Mouse (Mus musculus) T-cell, adult 66 days (primary cell): Measurements from ENCODE around the gene Impdh2. TPM values are rescaled to one million over a fixed set of nuclear protein-coding genes. Genes with fewer than 3 reads are reported as not detected.

ENCODE experiments used
- total RNA-seq, 2 experiments: library from RNA; stranded (reverse); gene quantifications; 3 replicates in 1 of 2; 4 replicates in 1 of 2; pipeline ENCODE4 v1.2.4; 2023

Gene Impdh2
- 100 to 1,000 TPM; 181 to 194 TPM for total RNA-seq

DNA sequence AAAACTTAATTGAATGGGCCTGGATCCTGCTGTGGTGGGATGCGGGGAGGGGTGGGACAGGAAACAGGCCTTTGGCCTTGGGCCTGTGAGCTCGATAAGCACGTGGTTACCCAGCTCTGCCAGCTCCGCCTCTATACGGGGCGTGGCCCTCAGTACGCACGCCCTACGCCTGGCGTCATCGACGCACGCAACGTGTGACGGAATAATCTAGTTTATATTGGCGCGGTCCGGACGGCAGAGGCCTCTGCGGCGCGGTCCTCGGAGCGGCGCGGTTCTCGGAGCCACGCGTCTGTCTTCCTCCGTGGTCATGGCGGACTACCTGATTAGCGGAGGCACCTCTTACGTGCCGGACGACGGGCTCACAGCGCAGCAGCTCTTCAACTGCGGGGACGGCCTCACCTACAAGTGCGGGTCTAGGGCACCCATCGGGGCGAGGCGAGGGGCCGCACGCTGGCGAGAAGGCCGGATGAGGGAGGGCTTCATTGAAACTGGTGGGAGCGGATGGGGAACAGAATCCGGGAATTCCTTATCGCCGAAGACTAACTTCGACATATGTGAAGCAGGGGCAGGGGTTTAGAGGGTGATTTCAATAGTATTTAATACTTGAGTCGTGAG is at the start of gene Impdh2:
Gene Impdh2, plus strand, starts transcription at position 60 of the 615 bp plus-strand sequence.

GRCm38 (mm10) chr9:108516380-108517251 is 43.5 kb upstream of the Impdh2 start, which contains the start of gene Qrich1:
TSS of gene Qrich1 (plus strand) at chr9:108516806.

GRCm38 (mm10) chr9:108566815-108567776 is 7.0 kb downstream of the Impdh2 start, which contains the start of gene Ndufaf3:
TSS of gene Ndufaf3 (minus strand) at chr9:108567434.

DNA sequence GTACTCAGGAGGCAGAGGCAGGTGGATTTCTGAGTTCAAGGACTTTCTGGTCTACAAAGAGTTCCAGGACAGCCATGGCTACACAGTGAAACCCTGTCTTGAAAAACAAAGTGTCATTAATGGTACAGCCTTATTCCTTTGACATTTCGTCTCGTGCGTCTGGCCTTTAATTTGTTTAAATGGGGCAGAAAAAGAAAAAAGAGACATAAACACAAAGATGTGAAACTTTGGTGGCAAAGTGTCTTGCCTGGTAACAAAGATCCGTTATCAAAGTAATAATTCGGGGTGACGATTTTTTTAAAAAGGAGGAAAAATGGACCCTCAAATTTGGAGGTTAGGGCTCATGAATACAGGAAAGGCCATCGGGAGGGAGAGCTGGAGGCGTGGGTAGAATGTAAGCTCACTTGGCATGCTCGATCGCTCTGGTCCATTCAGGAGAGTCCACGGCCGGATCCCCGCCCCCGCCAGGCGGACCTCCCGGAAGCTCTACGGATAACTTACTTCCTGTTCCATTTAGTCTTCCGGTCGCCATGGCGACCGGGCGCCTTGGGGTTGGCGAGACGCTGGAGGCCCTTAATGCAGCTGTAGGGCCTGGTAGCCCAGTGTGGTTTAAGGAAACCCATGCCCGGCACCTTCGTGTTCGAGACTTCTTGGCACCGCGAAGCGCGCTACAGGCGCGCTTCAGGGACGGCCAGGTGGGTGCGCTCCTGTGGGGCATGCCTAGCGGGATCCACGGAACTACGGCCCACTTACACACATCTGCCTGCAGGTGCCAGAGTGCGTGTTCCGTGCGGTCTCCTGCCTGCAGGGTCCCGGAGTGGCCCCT is 9.5 kb downstream of the Impdh2 start, which contains the start of gene Dalrd3:
Gene Dalrd3, plus strand, starts transcription at position 506 of the 826 bp plus-strand sequence.

GRCm38 (mm10) chr9:108578545-108579343 is 18.7 kb downstream of the Impdh2 start, which contains the start of gene Wdr6:
TSS of gene Wdr6 (minus strand) at chr9:108578739.

GRCm38 (mm10) chr9:108596998-108597764 is 37.1 kb downstream of the Impdh2 start, which contains the start of gene P4htm:
TSS of gene P4htm (minus strand) at chr9:108597667.

Other genes with a start within 250 kb of the Impdh2 start
- gene Gpx1, start 221.4 kb upstream of the Impdh2 start, total RNA-seq: 100 to 1,000 TPM; 212 to 222 TPM
- 100 to 1,000 TPM; 154 to 155 TPM for gene Usp4, start 212.4 kb upstream of the Impdh2 start, total RNA-seq
- 10 to 100 TPM in 1 of 2 experiments, 1 to 10 TPM in 1; 7.6 to 10.3 TPM for gene 1700102P08Rik, start 167.5 kb upstream of the Impdh2 start, total RNA-seq
- gene Ccdc36, start 131.8 kb upstream of the Impdh2 start, total RNA-seq: under 1 TPM in 1 of 2 experiments, not detected in 1; 0.18 TPM
- not detected for gene BC048562, start 123.8 kb upstream of the Impdh2 start, total RNA-seq
- gene Ccdc71, start 99.8 kb upstream of the Impdh2 start, total RNA-seq: 10 to 100 TPM; 37.6 to 40.0 TPM
- 1 to 10 TPM; 4.3 to 5.6 TPM for gene Klhdc8b, start 98.7 kb upstream of the Impdh2 start, total RNA-seq
- under 1 TPM in 1 of 2 experiments, not detected in 1; 0.30 TPM for gene Lamb2, start 80.5 kb upstream of the Impdh2 start, total RNA-seq
- 100 to 1,000 TPM; 288 to 319 TPM for gene Usp19, start 69.7 kb upstream of the Impdh2 start, total RNA-seq
- 100 to 1,000 TPM; 207 to 272 TPM for gene Qars, start 52.6 kb upstream of the Impdh2 start, total RNA-seq
- 100 to 1,000 TPM; 216 to 233 TPM for gene Qrich1, start 43.5 kb upstream of the Impdh2 start, total RNA-seq
- gene Ndufaf3, start 7.1 kb downstream of the Impdh2 start, total RNA-seq: 10 to 100 TPM; 25.9 to 27.1 TPM
- gene Dalrd3, start 9.6 kb downstream of the Impdh2 start, total RNA-seq: 10 to 100 TPM; 54.9 to 68.4 TPM
- 10 to 100 TPM; 30.1 to 33.2 TPM for gene Wdr6, start 18.5 kb downstream of the Impdh2 start, total RNA-seq
- 10 to 100 TPM; 10.0 to 10.5 TPM for gene P4htm, start 37.4 kb downstream of the Impdh2 start, total RNA-seq
- gene Arih2, start 89.1 kb downstream of the Impdh2 start, total RNA-seq: 100 to 1,000 TPM; 128 TPM
- gene Slc25a20, start 101.8 kb downstream of the Impdh2 start, total RNA-seq: 10 to 100 TPM; 19.4 to 24.9 TPM
- 10 to 100 TPM; 12.4 to 14.4 TPM for gene Prkar2a, start 129.0 kb downstream of the Impdh2 start, total RNA-seq
- 10 to 100 TPM; 72.5 to 85.3 TPM for gene Ip6k2, start 223.5 kb downstream of the Impdh2 start, total RNA-seq
- 10 to 100 TPM; 12.6 to 12.7 TPM for gene Nckipsd, start 248.1 kb downstream of the Impdh2 start, total RNA-seq